Mouse (Mus musculus) brain, embryonic 14.5 days (tissue): Measurements from ENCODE around the gene Epha6.

ENCODE experiments used
- CTCF ChIP-seq: fragments of 200-500 bp; IDR thresholded peaks from 2 replicates; pipeline ENCODE4 v1.5.1; 2012; ENCODE audit warnings: inconsistent platforms, mild to moderate bottlenecking, moderate library complexity, borderline replicate concordance; ENCODE audit not compliant: insufficient read depth, insufficient read length; ENCODE audit errors: extremely low read depth
- POLR2A ChIP-seq: fragments of 200-500 bp; IDR thresholded peaks from 2 replicates; pipeline ENCODE4 v1.6.1; 2012; ENCODE audit warnings: mild to moderate bottlenecking, inconsistent platforms, borderline replicate concordance; ENCODE audit not compliant: poor library complexity, insufficient read depth, insufficient read length, severe bottlenecking; ENCODE audit errors: extremely low read depth

DNA sequence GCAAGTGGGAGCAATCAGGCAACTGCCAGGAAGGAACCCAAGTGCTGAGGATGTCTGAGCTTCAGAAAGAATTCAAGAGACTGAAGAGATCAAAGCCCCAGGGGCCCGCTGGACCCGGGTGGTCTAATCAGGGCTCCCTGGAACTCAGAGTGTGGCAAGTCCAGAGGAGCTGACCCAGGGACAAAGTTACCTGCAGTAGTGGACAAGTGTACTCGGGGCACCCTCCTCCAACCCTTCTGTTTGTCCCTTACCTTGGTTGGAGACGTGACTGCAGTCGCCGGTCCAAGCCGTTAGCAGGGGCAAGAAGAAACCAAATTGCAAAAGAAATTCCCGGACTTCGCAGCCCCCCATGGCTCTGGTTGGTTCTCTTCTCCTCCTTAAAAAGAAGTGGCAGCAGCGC lies 718 bp downstream of the Epha6 start:
- TF ChIP-seq CTCF (no peak), POLR2A (no peak)
